Mouse (Mus musculus): ENCODE measurements at regions not wholly inside any gene's neighbourhood (a gene's known extent, or its start where the extent isn't known, plus 50 kb on each side); places are given as distances from the start of the nearest gene placed in this dataset.

- no peaks in the 10 kb centered on the region for H3K9me3 ChIP-seq (ENCODE audit: low read length)
- DNase-seq (ENCODE audit: low spot score) (peak; percentile 42), ATAC-seq (peak; percentile 67)
- 0 out of 2 replicates have a peak, but pooled peaks cover 4% of the 10 kb centered on the region for H3K4me1 ChIP-seq (ENCODE audit: insufficient read depth, low read length)
- no peaks in the 10 kb centered on the region for H3K27me3 ChIP-seq (ENCODE audit: insufficient read depth, low read length)
- TF ChIP-seq CTCF (IDR thresholded peaks at IDR 0.05; ENCODE audit: low read depth): no peak
- 13% methylated on average over 6 of the region's 6 CpGs for WGBS
- no peak overlapping the region for H3K27ac ChIP-seq
- H3K9ac ChIP-seq (replicated peaks; ENCODE audit: low read length): no peak overlapping the region
- H3K4me3 ChIP-seq (ENCODE audit: low read length): no peak overlapping the region
- H3K4me2 ChIP-seq (ENCODE audit: low read depth, low read length): no peak overlapping the region
- no peaks in the 10 kb centered on the region for H3K36me3 ChIP-seq (ENCODE audit: insufficient read depth, low read length)
Observed at GRCm38 (mm10) chr14:80138991-80139791, 155.3 kb downstream of the Olfm4 start.

- Histone ChIP-seq H3K36me3 (ENCODE audit: insufficient read depth, low read length) (no peaks in the 10 kb centered on the region), H3K4me2 (ENCODE audit: low read depth, low read length) (no peak overlapping the region), H3K27ac (no peak overlapping the region), H3K4me3 (ENCODE audit: low read length) (no peak overlapping the region), H3K27me3 (ENCODE audit: insufficient read depth, low read length) (no peaks in the 10 kb centered on the region), H3K4me1 (ENCODE audit: insufficient read depth, low read length) (no peaks in the 10 kb centered on the region), H3K9ac (replicated peaks; ENCODE audit: low read length) (no peak overlapping the region), H3K9me3 (ENCODE audit: low read length) (no peaks in the 10 kb centered on the region)
- no peak for TF ChIP-seq CTCF (IDR thresholded peaks at IDR 0.05; ENCODE audit: low read depth)
- 52% methylated on average over 6 of the region's 6 CpGs for WGBS
- ATAC-seq (no peak), DNase-seq (ENCODE audit: low spot score) (no peak)
Observed at GRCm38 (mm10) chr14:80157002-80157401, 173.1 kb downstream of the Olfm4 start.

- H3K4me2 ChIP-seq (ENCODE audit: low read depth, low read length): no peak overlapping the region
- ATAC-seq (no peak), DNase-seq (ENCODE audit: low spot score) (no peak)
- H3K27me3 ChIP-seq (ENCODE audit: insufficient read depth, low read length): no peaks in the 10 kb centered on the region
- 37% methylated on average over 1 of the region's 1 CpGs for WGBS
- H3K27ac ChIP-seq: no peak overlapping the region
- no peaks in the 10 kb centered on the region for H3K36me3 ChIP-seq (ENCODE audit: insufficient read depth, low read length)
- H3K4me3 ChIP-seq (ENCODE audit: low read length): no peak overlapping the region
- peaks cover 3% of the 10 kb centered on the region; the same call in 1 of the 2 replicates for H3K4me1 ChIP-seq (ENCODE audit: insufficient read depth, low read length)
- H3K9ac ChIP-seq (replicated peaks; ENCODE audit: low read length): no peak overlapping the region
- no peak for TF ChIP-seq CTCF (IDR thresholded peaks at IDR 0.05; ENCODE audit: low read depth)
- no peaks in the 10 kb centered on the region for H3K9me3 ChIP-seq (ENCODE audit: low read length)
Observed at GRCm38 (mm10) chr14:80169211-80169610, 185.3 kb downstream of the Olfm4 start.

DNA sequence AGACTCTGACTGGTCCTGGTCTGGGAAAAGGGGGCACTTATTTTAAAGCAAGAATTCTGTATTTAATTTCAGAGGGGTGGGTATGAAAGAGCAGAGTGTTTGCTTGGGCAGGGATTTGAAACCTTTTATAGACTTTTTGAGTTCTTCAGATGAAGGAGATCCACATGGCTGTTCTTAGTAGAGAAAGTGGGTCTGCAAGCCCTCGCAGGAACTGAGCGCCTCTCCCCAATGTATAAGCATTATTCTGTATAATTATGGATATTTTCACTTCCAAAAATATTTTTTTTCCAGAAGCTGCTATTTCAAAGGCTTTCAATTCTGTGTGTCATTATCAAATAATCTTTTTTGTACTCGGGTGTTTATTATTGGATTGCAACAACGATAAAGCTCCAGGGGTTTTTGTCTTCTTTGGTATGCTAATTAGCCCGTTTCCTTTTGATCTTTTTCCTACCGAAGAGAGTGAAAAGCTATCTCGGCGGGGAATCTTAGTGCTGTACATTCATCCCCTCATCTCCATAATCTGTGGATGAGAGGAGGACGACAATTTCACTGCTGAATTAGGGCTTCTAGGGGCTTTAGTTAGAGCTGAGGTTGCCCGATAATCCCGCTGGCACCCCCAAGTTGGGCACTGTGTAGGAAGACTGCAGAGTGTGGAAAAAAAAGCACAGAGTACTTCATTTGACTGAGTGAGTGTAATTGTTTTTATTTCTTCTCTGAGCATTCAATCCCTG, 186.7 kb downstream of the Olfm4 start:
- Histone ChIP-seq H3K27me3 (ENCODE audit: insufficient read depth, low read length) (no peaks in the 10 kb centered on the region), H3K9me3 (ENCODE audit: low read length) (no peaks in the 10 kb centered on the region), H3K4me3 (ENCODE audit: low read length) (0 out of 2 replicates have a peak overlapping the region, but pooled peaks have one; percentile 1), H3K4me1 (ENCODE audit: insufficient read depth, low read length) (peaks cover 3% of the 10 kb centered on the region; the same call in 1 of the 2 replicates), H3K9ac (replicated peaks; ENCODE audit: low read length) (no peak overlapping the region), H3K36me3 (ENCODE audit: insufficient read depth, low read length) (no peaks in the 10 kb centered on the region), H3K27ac (no peak overlapping the region), H3K4me2 (ENCODE audit: low read depth, low read length) (peak overlapping the region; percentile 22)
- 7% methylated on average over 11 of the region's 11 CpGs for WGBS
- ATAC-seq (no peak), DNase-seq (ENCODE audit: low spot score) (peak; percentile 35)
- no peak for TF ChIP-seq CTCF (IDR thresholded peaks at IDR 0.05; ENCODE audit: low read depth)

DNA sequence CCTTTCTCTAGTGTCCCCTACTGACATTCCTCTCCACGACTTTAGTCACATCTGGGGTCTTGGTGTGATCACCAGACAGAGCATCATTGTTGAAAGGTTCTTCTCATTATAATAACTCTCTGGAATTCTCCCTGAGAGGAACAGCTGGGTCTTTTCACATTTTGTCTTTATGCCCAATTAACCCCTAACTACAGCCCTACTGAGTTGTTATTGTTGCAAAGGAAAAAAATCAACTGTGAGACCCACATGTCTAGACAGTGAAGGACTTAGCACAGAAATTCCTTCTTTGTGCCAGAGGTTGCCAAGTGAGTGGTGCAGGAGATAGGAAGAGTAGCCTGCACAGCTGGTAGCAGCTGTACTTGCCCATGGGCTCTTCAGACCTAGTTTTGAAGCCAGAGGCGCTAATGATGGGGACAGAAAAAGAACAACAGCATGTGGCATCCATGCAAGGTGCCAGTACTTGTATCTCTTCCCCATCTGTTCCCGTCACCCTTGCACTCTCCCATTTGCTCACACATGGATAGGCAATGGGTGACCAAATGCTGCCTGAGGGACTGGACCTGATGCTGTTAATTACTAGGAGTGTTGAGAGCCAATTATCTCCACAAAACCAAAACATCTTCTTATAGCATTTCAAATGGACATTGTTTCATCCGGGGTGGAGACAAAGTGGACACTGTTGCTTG, 189.1 kb downstream of the Olfm4 start:
- Histone ChIP-seq H3K4me2 (ENCODE audit: low read depth, low read length) (no peak overlapping the region), H3K36me3 (ENCODE audit: insufficient read depth, low read length) (no peaks in the 10 kb centered on the region), H3K4me3 (ENCODE audit: low read length) (no peak overlapping the region), H3K9me3 (ENCODE audit: low read length) (no peaks in the 10 kb centered on the region), H3K9ac (replicated peaks; ENCODE audit: low read length) (no peak overlapping the region), H3K27me3 (ENCODE audit: insufficient read depth, low read length) (no peaks in the 10 kb centered on the region), H3K4me1 (ENCODE audit: insufficient read depth, low read length) (peaks cover 3% of the 10 kb centered on the region; the same call in 1 of the 2 replicates), H3K27ac (no peak overlapping the region)
- DNase-seq (ENCODE audit: low spot score) (peak; percentile 50), ATAC-seq (0 out of 2 replicates have a peak, but pooled peaks have one; percentile 51)
- no peak for TF ChIP-seq CTCF (IDR thresholded peaks at IDR 0.05; ENCODE audit: low read depth)
- WGBS: 26% methylated on average over 4 of the region's 4 CpGs

DNA sequence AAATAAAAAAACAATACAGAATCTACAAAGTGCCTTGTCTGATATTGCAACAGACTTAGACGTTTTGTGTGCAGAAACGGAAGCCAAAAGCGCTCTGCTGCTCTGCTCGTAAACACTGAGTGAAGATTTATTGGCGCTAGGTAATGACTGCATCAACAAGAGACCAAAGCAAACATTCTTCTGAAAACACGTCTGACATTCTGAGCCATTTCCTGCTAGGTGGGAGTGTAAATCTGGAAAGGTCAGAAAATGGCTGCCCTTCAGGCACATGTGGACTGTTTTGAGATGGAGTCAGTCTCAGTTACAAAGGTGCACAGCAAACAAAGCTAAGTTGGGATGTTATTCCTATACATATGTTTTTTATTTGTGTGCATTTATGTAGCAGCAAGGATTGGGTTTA, 192.6 kb downstream of the Olfm4 start:
- H3K36me3 ChIP-seq (ENCODE audit: insufficient read depth, low read length): no peaks in the 10 kb centered on the region
- no peak overlapping the region for H3K9ac ChIP-seq (replicated peaks; ENCODE audit: low read length)
- peaks cover 3% of the 10 kb centered on the region; the same call in 1 of the 2 replicates for H3K4me1 ChIP-seq (ENCODE audit: insufficient read depth, low read length)
- no peak overlapping the region for H3K27ac ChIP-seq
- no peak for DNase-seq (ENCODE audit: low spot score)
- H3K27me3 ChIP-seq (ENCODE audit: insufficient read depth, low read length): no peaks in the 10 kb centered on the region
- 57% methylated on average over 6 of the region's 6 CpGs for WGBS
- ATAC-seq: no peak
- H3K4me3 ChIP-seq (ENCODE audit: low read length): no peak overlapping the region
- no peak overlapping the region for H3K4me2 ChIP-seq (ENCODE audit: low read depth, low read length)
- no peaks in the 10 kb centered on the region for H3K9me3 ChIP-seq (ENCODE audit: low read length)
- TF ChIP-seq CTCF (IDR thresholded peaks at IDR 0.05; ENCODE audit: low read depth): no peak

All from hindbrain, postnatal 0 days (tissue).